Comparison of ENCODE assay signal across 9 mouse cellular contexts in the genomic region with DNA sequence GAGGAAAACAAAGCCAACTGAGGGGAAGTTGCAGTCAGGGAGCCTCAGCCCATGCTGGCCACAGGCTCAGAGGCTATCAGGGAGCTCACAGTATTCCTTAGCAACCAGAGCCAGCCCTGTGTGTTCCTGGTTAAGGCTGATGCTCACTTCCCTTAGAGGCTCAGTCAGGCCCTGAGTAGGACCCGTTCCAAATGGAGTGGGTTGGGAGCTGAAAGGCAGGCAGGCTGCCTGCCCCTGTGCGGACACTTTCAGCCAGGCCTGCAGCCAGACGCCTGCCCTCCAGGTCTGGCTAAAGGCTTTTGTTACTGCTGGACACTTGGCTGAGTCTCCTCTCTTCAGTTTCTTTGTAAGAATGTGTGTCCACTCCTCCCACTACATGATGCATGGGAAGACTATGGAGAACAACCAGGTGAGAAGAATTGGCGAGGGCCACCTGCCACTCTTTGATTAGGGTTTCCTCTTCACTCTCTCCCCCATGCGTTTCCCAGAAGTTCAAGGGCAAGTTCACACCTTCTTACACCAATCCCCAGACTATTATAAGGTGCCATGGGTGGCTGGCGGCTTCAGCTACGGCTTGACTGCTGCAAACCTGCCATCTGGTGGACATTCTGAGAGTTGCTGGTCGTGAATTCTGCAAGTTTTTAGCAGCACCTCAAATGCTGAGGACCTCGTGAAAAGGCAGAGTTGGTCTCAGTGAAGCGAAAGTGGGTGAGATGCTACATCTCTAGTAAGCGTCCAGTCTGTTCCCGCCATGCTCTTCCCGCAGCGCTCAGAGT. TPM values are rescaled to one million over a fixed set of nuclear protein-coding genes. Genes with fewer than 3 reads are reported as not detected.
A peak's percentile ranks its signal among the peaks of the same experiment; 100 is the strongest.
DNase-seq lines count a peak whose midpoint lies in the region; ATAC-seq and TF ChIP-seq lines count a peak whose summit lies in the region.
"Had no signal": no experiment of that assay in that cellular context is flagged by ENCODE, and none has a peak within 500 bp of the region (broad histone marks: within the 10 kb centered on the region; RNA-seq: fewer than 3 reads in every experiment).

No protein-coding gene starts in this region.

- no peak overlapping the region for H3K9ac ChIP-seq in embryonic facial prominence, embryonic 14.5 days (ENCODE audit: low read depth, low read length)
- no peak overlapping the region for H3K9ac ChIP-seq in heart, embryonic 12.5 days
- no peak overlapping the region for H3K9ac ChIP-seq in lung, embryonic 14.5 days

- no peak overlapping the region for H3K4me3 ChIP-seq in E14TG2a.4 (replicated peaks; ENCODE audit: low read length)
- H3K4me3 ChIP-seq in embryonic facial prominence, embryonic 14.5 days (ENCODE audit: low read depth, low read length) = no peak overlapping the region
- no peak overlapping the region for H3K4me3 ChIP-seq in heart, embryonic 12.5 days
- H3K4me3 ChIP-seq in lung, embryonic 14.5 days (ENCODE audit: low read depth, low read length) = no peak overlapping the region

- no peaks in the 10 kb centered on the region for H3K27me3 ChIP-seq in E14TG2a.4 (ENCODE audit: insufficient read depth, low read length)
- no peaks in the 10 kb centered on the region for H3K27me3 ChIP-seq in embryonic facial prominence, embryonic 14.5 days (replicated peaks; ENCODE audit: control insufficient read depth, insufficient read depth, low read length)
- H3K27me3 ChIP-seq in heart, embryonic 12.5 days (replicated peaks) = no peaks in the 10 kb centered on the region
- no peaks in the 10 kb centered on the region for H3K27me3 ChIP-seq in lung, embryonic 14.5 days (ENCODE audit: insufficient read depth, low read length)

- WGBS in embryonic facial prominence, embryonic 14.5 days = 20% methylated on average over 14 of the region's 14 CpGs
- WGBS in heart, embryonic 12.5 days = 15% methylated on average over 14 of the region's 14 CpGs
- 13% methylated on average over 14 of the region's 14 CpGs for WGBS in lung, embryonic 14.5 days

- no peak overlapping the region for H3K27ac ChIP-seq in embryonic facial prominence, embryonic 14.5 days (replicated peaks; ENCODE audit: low read depth, low read length)
- H3K27ac ChIP-seq in heart, embryonic 12.5 days (ENCODE audit: poor library complexity, severe bottlenecking) = no peak overlapping the region
- H3K27ac ChIP-seq in lung, embryonic 14.5 days (ENCODE audit: low read depth) = no peak overlapping the region

- no peak overlapping the region for H3K4me2 ChIP-seq in embryonic facial prominence, embryonic 14.5 days (ENCODE audit: low read depth, low read length)
- H3K4me2 ChIP-seq in heart, embryonic 12.5 days = peak overlapping the region; percentile 26; the same call in 1 of the 2 replicates
- H3K4me2 ChIP-seq in lung, embryonic 14.5 days = no peak overlapping the region

- peak; percentile 63 for DNase-seq in adrenal gland, postnatal 25 days
- peak; percentile 76 for DNase-seq in embryonic facial prominence, embryonic 14.5 days (ENCODE audit: low spot score)
- DNase-seq in kidney, postnatal 14 days = peak; percentile 73
- peak; percentile 90 for DNase-seq in lung, embryonic 14.5 days
- DNase-seq in retina, postnatal 1 day = peak; percentile 78
- DNase-seq in urinary bladder, postnatal 25 days (ENCODE audit: low spot score) = peak; percentile 63

- no peak for ATAC-seq in embryonic facial prominence, embryonic 14.5 days (ENCODE audit: low read depth)
- ATAC-seq in heart, embryonic 12.5 days (ENCODE audit: insufficient number of reproducible peaks, low FRiP score) = no peak
- no peak for ATAC-seq in lung, embryonic 14.5 days (ENCODE audit: insufficient read depth)

- peak; percentile 76 for TF ChIP-seq CTCF in E14TG2a.4 (conservative IDR thresholded peaks at IDR 0.05; ENCODE audit: low read length)
- TF ChIP-seq CTCF in lung, embryonic 14.5 days (IDR thresholded peaks at IDR 0.05; ENCODE audit: low read depth) = peak; percentile 96

- no peaks in the 10 kb centered on the region for H3K36me3 ChIP-seq in E14TG2a.4 (ENCODE audit: insufficient read depth, low read length)
- no peaks in the 10 kb centered on the region for H3K36me3 ChIP-seq in embryonic facial prominence, embryonic 14.5 days (ENCODE audit: control insufficient read depth, insufficient read depth, low read length)
- H3K36me3 ChIP-seq in heart, embryonic 12.5 days = no peaks in the 10 kb centered on the region
- H3K36me3 ChIP-seq in lung, embryonic 14.5 days (ENCODE audit: insufficient read depth) = no peaks in the 10 kb centered on the region

- peaks cover 11% of the 10 kb centered on the region for H3K4me1 ChIP-seq in E14TG2a.4 (replicated peaks; ENCODE audit: low read depth, low read length)
- no peaks in the 10 kb centered on the region for H3K4me1 ChIP-seq in embryonic facial prominence, embryonic 14.5 days (ENCODE audit: control insufficient read depth, insufficient read depth, low read length)
- peaks cover 6% of the 10 kb centered on the region for H3K4me1 ChIP-seq in heart, embryonic 12.5 days (replicated peaks)
- H3K4me1 ChIP-seq in lung, embryonic 14.5 days (ENCODE audit: insufficient read depth) = no peaks in the 10 kb centered on the region

- H3K9me3 ChIP-seq in E14TG2a.4 (ENCODE audit: low read length) = peaks cover 4% of the 10 kb centered on the region; the same call in 1 of the 2 replicates
- H3K9me3 ChIP-seq in embryonic facial prominence, embryonic 14.5 days (ENCODE audit: control insufficient read depth, low read length) = no peaks in the 10 kb centered on the region
- no peaks in the 10 kb centered on the region for H3K9me3 ChIP-seq in heart, embryonic 12.5 days (replicated peaks)
- no peaks in the 10 kb centered on the region for H3K9me3 ChIP-seq in lung, embryonic 14.5 days (ENCODE audit: low read depth, low read length)

RNA-seq across cellular contexts. Expression of a gene that starts 9.6 kb away (rescaled TPM):
- not detected in 2 replicates for total RNA-seq in adrenal gland, postnatal 25 days (2021)
- not detected in 2 replicates for polyA plus RNA-seq in embryonic facial prominence, embryonic 14.5 days (2014; fragmentation: Nextera tagmentation; extraction: Ambion mirVana)
- not detected in 2 replicates for polyA plus RNA-seq in heart, embryonic 12.5 days (2016; fragmentation: Nextera tagmentation; extraction: Ambion mirVana)
- polyA plus RNA-seq in lung, embryonic 14.5 days (2014; fragmentation: Nextera tagmentation; extraction: Ambion mirVana) = not detected in 2 replicates
- polyA plus RNA-seq: liver, embryonic 16.5 days had no signal

RNA-seq across cellular contexts. Expression of a gene that starts 14.4 kb away (rescaled TPM):
- 12.3 and 16.1 TPM in 2 replicates for total RNA-seq in adrenal gland, postnatal 25 days (2021)
- polyA plus RNA-seq in embryonic facial prominence, embryonic 14.5 days (2014; fragmentation: Nextera tagmentation; extraction: Ambion mirVana) = 42.3 and 47.3 TPM in 2 replicates
- 12.8 and 14.6 TPM in 2 replicates for polyA plus RNA-seq in heart, embryonic 12.5 days (2016; fragmentation: Nextera tagmentation; extraction: Ambion mirVana)
- 27.9 and 29.5 TPM in 2 replicates for polyA plus RNA-seq in lung, embryonic 14.5 days (2014; fragmentation: Nextera tagmentation; extraction: Ambion mirVana)

RNA-seq across cellular contexts. Expression of a gene that starts 20.9 kb away (rescaled TPM):
- total RNA-seq in adrenal gland, postnatal 25 days (2021) = not detected in 2 replicates
- polyA plus RNA-seq in embryonic facial prominence, embryonic 14.5 days (2014; fragmentation: Nextera tagmentation; extraction: Ambion mirVana) = not detected in 2 replicates
- polyA plus RNA-seq in heart, embryonic 12.5 days (2016; fragmentation: Nextera tagmentation; extraction: Ambion mirVana) = not detected in 2 replicates
- not detected in 2 replicates for polyA plus RNA-seq in lung, embryonic 14.5 days (2014; fragmentation: Nextera tagmentation; extraction: Ambion mirVana)
- polyA plus RNA-seq: liver, embryonic 16.5 days had no signal

RNA-seq across cellular contexts. Expression of a gene that starts 37.2 kb away (rescaled TPM):
- not detected in 2 replicates for total RNA-seq in adrenal gland, postnatal 25 days (2021)
- not detected in 2 replicates for polyA plus RNA-seq in embryonic facial prominence, embryonic 14.5 days (2014; fragmentation: Nextera tagmentation; extraction: Ambion mirVana)
- polyA plus RNA-seq in heart, embryonic 12.5 days (2016; fragmentation: Nextera tagmentation; extraction: Ambion mirVana) = not detected in 2 replicates
- polyA plus RNA-seq in lung, embryonic 14.5 days (2014; fragmentation: Nextera tagmentation; extraction: Ambion mirVana) = not detected in 2 replicates
- polyA plus RNA-seq: liver, embryonic 16.5 days had no signal
